Mouse (Mus musculus) MEL (cell line): Measurements from ENCODE around the gene Lrit3. TPM values are rescaled to one million over a fixed set of nuclear protein-coding genes. Genes with fewer than 3 reads are reported as not detected.

Experiments
- DNase-seq: peaks from one replicate; pipeline ENCODE4 v3.0.0; 2011; ENCODE audit warnings: low read depth, low spot score
- H3K27ac ChIP-seq: 2 replicates; pipeline ENCODE4 v1.5.1; 2012; ENCODE audit warnings: low read depth, mild to moderate bottlenecking, control low read depth, low read length, moderate library complexity; ENCODE audit not compliant: control insufficient read depth
- H3K27me3 ChIP-seq, 2 experiments: fragments of 150-350 bp in 1 of 2; sonication (generic) in 1 of 2; 2 replicates each; pipeline ENCODE4 v1.6.1; 2012; ENCODE audit warnings: low read length in 2 of 2, mild to moderate bottlenecking in 2 of 2, improper control_type of control experiment in 1 of 2, moderate library complexity in 1 of 2; ENCODE audit not compliant: insufficient read depth in 2 of 2, control insufficient read depth in 1 of 2
- H3K36me3 ChIP-seq, 2 experiments: 2 replicates each; pipeline ENCODE4 v1.6.1; 2012 to 2014; ENCODE audit warnings: low read length in 2 of 2, improper control_type of control experiment in 1 of 2, inconsistent platforms in 1 of 2, mild to moderate bottlenecking in 1 of 2; ENCODE audit not compliant: insufficient read depth in 2 of 2, control insufficient read depth in 1 of 2
- H3K4me1 ChIP-seq, 2 experiments: fragments of 150-350 bp in 1 of 2; sonication (generic) in 1 of 2; 2 replicates each; pipeline ENCODE4 v1.6.1; 2012; ENCODE audit warnings: low read length in 2 of 2, improper control_type of control experiment in 1 of 2, mild to moderate bottlenecking in 1 of 2; ENCODE audit not compliant: insufficient read depth in 2 of 2, control insufficient read depth in 1 of 2
- H3K4me3 ChIP-seq, 2 experiments: fragments of 150-350 bp in 1 of 2; sonication (generic) in 1 of 2; 2 replicates each; pipeline ENCODE4 v1.5.1; 2012; ENCODE audit warnings: low read depth in 2 of 2, low read length in 2 of 2, mild to moderate bottlenecking in 2 of 2, moderate library complexity in 2 of 2, control low read depth in 1 of 2, improper control_type of control experiment in 1 of 2; ENCODE audit not compliant: control insufficient read depth in 1 of 2, insufficient read depth in 1 of 2
- H3K79me2 ChIP-seq: 2 replicates; pipeline ENCODE4 v1.6.1; 2012; ENCODE audit warnings: mild to moderate bottlenecking, low read length, moderate library complexity; ENCODE audit not compliant: control insufficient read depth, poor library complexity, insufficient read depth
- H3K9ac ChIP-seq: 2 replicates; pipeline ENCODE4 v1.6.1; 2012; ENCODE audit warnings: low read depth, mild to moderate bottlenecking, control low read depth, low read length, moderate library complexity; ENCODE audit not compliant: control insufficient read depth, poor library complexity, severe bottlenecking
- H3K9me3 ChIP-seq: fragments of 150-350 bp; sonication (generic); replicated peaks from 2 replicates; pipeline ENCODE4 v1.6.1; 2012; ENCODE audit warnings: mild to moderate bottlenecking, low read length, improper control_type of control experiment, moderate library complexity; ENCODE audit not compliant: insufficient read depth
- CHD2 ChIP-seq: IDR thresholded peaks from 2 replicates; pipeline ENCODE4 v1.6.1; 2011; ENCODE audit warnings: low read length, improper control_type of control experiment
- CTCF ChIP-seq, 3 experiments: IDR thresholded peaks in 2 of 3; conservative IDR thresholded peaks in 1 of 3; 2 replicates each; pipeline ENCODE4 v1.5.1; 2011 to 2012; ENCODE audit warnings: low read length in 3 of 3, low read depth in 2 of 3, mild to moderate bottlenecking in 2 of 3, improper control_type of control experiment in 1 of 3, inconsistent platforms in 1 of 3, mixed read lengths in 1 of 3, moderate library complexity in 1 of 3; ENCODE audit not compliant: control insufficient read depth in 1 of 3, insufficient read depth in 1 of 3, poor library complexity in 1 of 3, severe bottlenecking in 1 of 3
- E2F4 ChIP-seq: IDR thresholded peaks from 2 replicates; pipeline ENCODE4 v1.6.1; 2011; ENCODE audit warnings: low read depth, low read length, improper control_type of control experiment, borderline replicate concordance
- ELF1 ChIP-seq: IDR thresholded peaks from 2 replicates; pipeline ENCODE4 v1.6.1; 2014; ENCODE audit warnings: low read depth, mild to moderate bottlenecking, inconsistent platforms, low read length, improper control_type of control experiment, moderate library complexity
- EP300 ChIP-seq, 2 experiments: IDR thresholded peaks; 2 replicates each; pipeline ENCODE4 v1.6.1; 2011; ENCODE audit warnings: improper control_type of control experiment in 2 of 2, low read length in 2 of 2, low read depth in 1 of 2, mild to moderate bottlenecking in 1 of 2
- GABPA ChIP-seq: IDR thresholded peaks from 2 replicates; pipeline ENCODE4 v1.6.1; 2012; ENCODE audit warnings: low read depth, mild to moderate bottlenecking, inconsistent platforms, low read length, improper control_type of control experiment, moderate library complexity
- GATA1 ChIP-seq: IDR thresholded peaks from 2 replicates; pipeline ENCODE4 v1.6.1; 2011; ENCODE audit warnings: low read depth, low read length, improper control_type of control experiment
- HCFC1 ChIP-seq: IDR thresholded peaks from 2 replicates; pipeline ENCODE4 v1.6.1; 2012; ENCODE audit warnings: low read depth, mild to moderate bottlenecking, inconsistent platforms, low read length, improper control_type of control experiment, moderate library complexity
- KAT2A ChIP-seq: conservative IDR thresholded peaks from 2 replicates; pipeline ENCODE4 v1.6.1; 2012; ENCODE audit warnings: low read depth, low read length, improper control_type of control experiment, inconsistent platforms
- MAFK ChIP-seq: IDR thresholded peaks from 2 replicates; pipeline ENCODE4 v1.6.1; 2011; ENCODE audit warnings: low read depth, mild to moderate bottlenecking, low read length, improper control_type of control experiment, borderline replicate concordance
- MAX ChIP-seq: IDR thresholded peaks from 2 replicates; pipeline ENCODE4 v1.6.1; 2011; ENCODE audit warnings: low read length, improper control_type of control experiment
- MEF2A ChIP-seq: IDR thresholded peaks from 2 replicates; pipeline ENCODE4 v1.6.1; 2014; ENCODE audit warnings: low read depth, mild to moderate bottlenecking, inconsistent platforms, low read length, improper control_type of control experiment; ENCODE audit not compliant: poor library complexity, insufficient replicate concordance, severe bottlenecking; ENCODE audit errors: extremely low read depth
- MYC ChIP-seq: IDR thresholded peaks from 2 replicates; pipeline ENCODE4 v1.6.1; 2011; ENCODE audit warnings: low read depth, mild to moderate bottlenecking, low read length, improper control_type of control experiment, moderate library complexity
- NRF1 ChIP-seq: IDR thresholded peaks from 2 replicates; pipeline ENCODE4 v1.6.1; 2014; ENCODE audit warnings: low read depth, mild to moderate bottlenecking, inconsistent platforms, low read length, improper control_type of control experiment, moderate library complexity; ENCODE audit not compliant: poor library complexity, insufficient read depth, severe bottlenecking
- POLR2AphosphoS2 ChIP-seq: IDR thresholded peaks from 2 replicates; pipeline ENCODE4 v1.6.1; 2011; ENCODE audit warnings: low read length, improper control_type of control experiment
- RAD21 ChIP-seq: IDR thresholded peaks from 2 replicates; pipeline ENCODE4 v1.6.1; 2011; ENCODE audit warnings: mild to moderate bottlenecking, low read depth, low read length, improper control_type of control experiment
- RCOR1 ChIP-seq: IDR thresholded peaks from 2 replicates; pipeline ENCODE4 v1.6.1; 2012; ENCODE audit warnings: low read depth, mild to moderate bottlenecking, inconsistent platforms, low read length, improper control_type of control experiment
- SMC3 ChIP-seq: IDR thresholded peaks from 2 replicates; pipeline ENCODE4 v1.6.1; 2011; ENCODE audit warnings: low read depth, low read length, improper control_type of control experiment
- TAL1 ChIP-seq: IDR thresholded peaks from 2 replicates; pipeline ENCODE4 v1.6.1; 2012; ENCODE audit warnings: mild to moderate bottlenecking, inconsistent platforms, low read length, moderate library complexity, mixed read lengths
- TCF12 ChIP-seq: IDR thresholded peaks from 2 replicates; pipeline ENCODE4 v1.6.1; 2014; ENCODE audit warnings: low read depth, mild to moderate bottlenecking, inconsistent platforms, low read length, improper control_type of control experiment, moderate library complexity
- UBTF ChIP-seq: IDR thresholded peaks from 2 replicates; pipeline ENCODE4 v1.6.1; 2012; ENCODE audit warnings: low read depth, mild to moderate bottlenecking, inconsistent platforms, low read length, improper control_type of control experiment, moderate library complexity, borderline replicate concordance; ENCODE audit not compliant: insufficient read depth
- USF2 ChIP-seq, 2 experiments: IDR thresholded peaks; 2 replicates each; pipeline ENCODE4 v1.6.1; 2011 to 2012; ENCODE audit warnings: improper control_type of control experiment in 2 of 2, low read length in 2 of 2, borderline replicate concordance in 1 of 2, inconsistent platforms in 1 of 2, low read depth in 1 of 2, mild to moderate bottlenecking in 1 of 2; ENCODE audit not compliant: insufficient read depth in 1 of 2
- ZC3H11A ChIP-seq: IDR thresholded peaks from 2 replicates; pipeline ENCODE4 v1.6.1; 2012; ENCODE audit warnings: low read depth, mild to moderate bottlenecking, inconsistent platforms, low read length, improper control_type of control experiment
- ZKSCAN1 ChIP-seq: IDR thresholded peaks from 2 replicates; pipeline ENCODE4 v1.6.1; 2012; ENCODE audit warnings: low read depth, mild to moderate bottlenecking, inconsistent platforms, low read length, improper control_type of control experiment, moderate library complexity
- ZMIZ1 ChIP-seq: IDR thresholded peaks from 2 replicates; pipeline ENCODE4 v1.6.1; 2012; ENCODE audit warnings: low read depth, mild to moderate bottlenecking, inconsistent platforms, low read length, improper control_type of control experiment, moderate library complexity
- polyA plus RNA-seq, 2 experiments: library from polyadenylated mRNA; stranded (reverse) in 1 of 2; unstranded in 1 of 2; fragments of >175 nt in 1 of 2; fragments of >200 nt in 1 of 2; gene quantifications; 2 replicates each; pipeline versions ENCODE4 v1.2.1 to v1.2.4; 2012; ENCODE audit warnings: low replicate concordance in 2 of 2, low read depth in 1 of 2; ENCODE audit not compliant: insufficient read length in 2 of 2, insufficient read depth in 1 of 2, missing spikeins in 1 of 2
- total RNA-seq: library from RNA; depleted of rRNA; stranded (reverse); fragments of 300-350 nt; gene quantifications from 2 replicates; pipeline ENCODE4 v1.2.3, GENCODE M21; 2012

The Lrit3 gene
- total and polyA plus RNA-seq, 3 experiments, result not detected

DNA sequence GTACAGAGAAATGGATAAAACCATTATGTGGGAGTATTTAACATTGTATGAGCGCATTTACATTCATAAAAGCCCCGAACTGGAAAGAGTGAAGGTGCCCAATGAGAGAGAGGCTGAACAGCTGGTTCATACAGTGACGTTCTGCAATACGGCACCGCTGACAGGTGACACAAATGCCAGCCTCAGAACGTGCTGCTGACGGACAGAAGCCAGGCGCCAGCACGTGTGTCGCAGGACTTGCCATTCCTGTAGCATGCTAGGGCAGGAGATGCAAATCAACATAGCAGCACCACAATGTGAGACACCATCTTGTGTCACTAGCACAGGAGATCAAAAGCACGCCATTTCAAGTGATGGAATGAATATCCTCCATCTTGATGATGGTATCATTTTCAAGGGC is 5.3 kb downstream of the Lrit3 start:
- no peaks in the 10 kb centered on the region for H3K9me3 ChIP-seq
- H3K27me3 ChIP-seq, result peaks cover 0 to 2% of the 10 kb centered on the region in 2 experiments; a peak in 1 of 4 replicates
- no peak for DNase-seq
- H3K4me3 ChIP-seq, result no peak overlapping the region
- H3K79me2 ChIP-seq, result no peaks in the 10 kb centered on the region
- no peaks in the 10 kb centered on the region for H3K36me3 ChIP-seq
- no peak overlapping the region for H3K9ac ChIP-seq
- no peak for TF ChIP-seq SMC3
- no peak for TF ChIP-seq MYC
- TF ChIP-seq NRF1, result no peak
- TF ChIP-seq KAT2A, result no peak
- no peak for TF ChIP-seq ZKSCAN1
- TF ChIP-seq UBTF, result no peak
- no peak for TF ChIP-seq EP300 (IDR thresholded peaks at IDR 0.05; ENCODE audit: low read depth in 1 of 2, low read length in 2 of 2)
- H3K4me1 ChIP-seq, result no peaks in the 10 kb centered on the region
- no peak overlapping the region for H3K27ac ChIP-seq

- Histone ChIP-seq H3K9ac (no peak overlapping the region), H3K36me3 (no peaks in the 10 kb centered on the region), H3K9me3 (no peaks in the 10 kb centered on the region), H3K27me3 (peaks cover 0 to 2% of the 10 kb centered on the region in 2 experiments; a peak in 1 of 4 replicates), H3K27ac (no peak overlapping the region), H3K4me3 (no peak overlapping the region), H3K4me1 (no peaks in the 10 kb centered on the region), H3K79me2 (no peaks in the 10 kb centered on the region)
- no peak for DNase-seq
- TF ChIP-seq POLR2AphosphoS2 (no peak), SMC3 (no peak), HCFC1 (no peak), E2F4 (no peak), GABPA (no peak), USF2 (IDR thresholded peaks at IDR 0.05; ENCODE audit: borderline replicate concordance in 1 of 2, insufficient read depth in 1 of 2, low read depth in 1 of 2, low read length in 2 of 2) (no peak), CHD2 (no peak)
Measured at GRCm38 (mm10) chr3:129797341-129797740, 6.5 kb downstream of the Lrit3 start.

DNA sequence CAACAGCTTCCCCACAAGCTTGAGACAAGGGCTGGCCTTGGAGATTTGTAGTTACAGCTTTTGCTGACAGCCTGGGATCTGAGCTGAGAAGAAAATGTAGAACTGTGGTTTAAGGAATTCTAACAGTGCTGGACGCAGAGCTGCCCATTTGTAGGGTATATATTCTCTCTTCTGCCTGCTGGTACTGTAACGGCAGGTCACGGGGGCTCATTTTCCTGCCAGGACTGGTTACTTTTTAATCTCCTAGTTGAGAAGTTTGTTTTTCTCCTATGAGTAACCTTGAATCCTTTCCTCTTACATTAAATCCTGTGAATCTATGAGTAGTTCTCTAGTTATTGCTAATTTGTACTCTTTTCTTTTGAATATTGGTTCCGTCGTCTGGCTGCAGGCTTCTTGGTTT is 10.0 kb downstream of the Lrit3 start:
- H3K9ac ChIP-seq, result no peak overlapping the region
- no peaks in the 10 kb centered on the region for H3K9me3 ChIP-seq
- peaks cover 0 to 2% of the 10 kb centered on the region in 2 experiments; a peak in 1 of 4 replicates for H3K27me3 ChIP-seq
- no peak overlapping the region for H3K27ac ChIP-seq
- DNase-seq, result no peak
- TF ChIP-seq ZKSCAN1, result no peak
- no peak for TF ChIP-seq MEF2A
- no peak for TF ChIP-seq GABPA
- TF ChIP-seq ZMIZ1, result no peak
- TF ChIP-seq ZC3H11A, result no peak
- no peak for TF ChIP-seq RAD21
- no peak for TF ChIP-seq HCFC1
- TF ChIP-seq MAX, result no peak
- no peak for TF ChIP-seq MYC
- no peak for TF ChIP-seq GATA1
- no peak for TF ChIP-seq NRF1
- no peak for TF ChIP-seq TAL1
- TF ChIP-seq TCF12, result no peak
- TF ChIP-seq RCOR1, result no peak
- TF ChIP-seq CTCF (IDR thresholded peaks at IDR 0.05 in 2 of 3, conservative IDR thresholded peaks at IDR 0.05 in 1 of 3; ENCODE audit: control insufficient read depth in 1 of 3, insufficient read depth in 1 of 3, low read depth in 2 of 3, low read length in 3 of 3, poor library complexity in 1 of 3, severe bottlenecking in 1 of 3), result no peak
- TF ChIP-seq MAFK, result no peak
- TF ChIP-seq ELF1, result no peak
- H3K79me2 ChIP-seq, result no peaks in the 10 kb centered on the region
- no peaks in the 10 kb centered on the region for H3K4me1 ChIP-seq
- H3K4me3 ChIP-seq, result no peak overlapping the region
- no peaks in the 10 kb centered on the region for H3K36me3 ChIP-seq
